Mouse (Mus musculus) embryonic facial prominence, embryonic 13.5 days (tissue): Measurements from ENCODE around the gene Hadhb. TPM values are rescaled to one million over a fixed set of nuclear protein-coding genes. Genes with fewer than 3 reads are reported as not detected.

Source experiments
- ATAC-seq: fragments of 200-750 bp; cut with Nextera tagmentation; 2 replicates; pipeline ENCODE4 v1.8.0; 2017; ENCODE audit warnings: low read depth; ENCODE audit not compliant: insufficient number of reproducible peaks, insufficient read depth, low FRiP score, low TSS enrichment
- H3K27ac ChIP-seq: fragments of 300-500 bp; sonication (generic); 2 replicates; pipeline ENCODE4 v1.5.1; 2015; ENCODE audit warnings: moderate library complexity, mild to moderate bottlenecking, inconsistent platforms
- H3K27me3 ChIP-seq: fragments of 300-500 bp; sonication (generic); 2 replicates; pipeline ENCODE4 v1.6.1; 2015; ENCODE audit warnings: mild to moderate bottlenecking, inconsistent platforms
- H3K36me3 ChIP-seq: fragments of 300-500 bp; sonication (generic); 2 replicates; pipeline ENCODE4 v1.6.1; 2015; ENCODE audit warnings: mild to moderate bottlenecking, inconsistent platforms
- H3K4me1 ChIP-seq: fragments of 300-500 bp; sonication (generic); 2 replicates; pipeline ENCODE4 v1.6.1; 2015; ENCODE audit warnings: inconsistent platforms
- H3K4me2 ChIP-seq: fragments of 300-500 bp; sonication (generic); 2 replicates; pipeline ENCODE4 v1.6.1; 2015; ENCODE audit warnings: moderate library complexity, mild to moderate bottlenecking, inconsistent platforms
- H3K4me3 ChIP-seq: fragments of 300-500 bp; sonication (generic); 2 replicates; pipeline ENCODE4 v1.5.1; 2015; ENCODE audit warnings: mild to moderate bottlenecking, inconsistent platforms
- H3K9ac ChIP-seq: fragments of 300-500 bp; sonication (generic); 2 replicates; pipeline ENCODE4 v1.6.1; 2015; ENCODE audit warnings: mild to moderate bottlenecking, inconsistent platforms
- H3K9me3 ChIP-seq: fragments of 300-500 bp; sonication (generic); 2 replicates; pipeline ENCODE4 v1.6.1; 2016; ENCODE audit warnings: inconsistent platforms
- WGBS: fragments of 180-500 bp; shearing (Covaris S2); methylation state at CpG from one replicate; pipeline ENCODE4 v1.1.7; 2015; ENCODE audit warnings: mixed read lengths; 5-methylcytosine and 5-hydroxymethylcytosine counted together
- polyA plus RNA-seq: library from polyadenylated mRNA; unstranded; fragments of >200 nt; fragmentation: Nextera tagmentation; extraction: Ambion mirVana; gene quantifications from 2 replicates; pipeline ENCODE4 v1.2.1, GENCODE M21; 2015

Gene Hadhb
- polyA plus RNA-seq = 115 and 127 TPM in 2 replicates

DNA sequence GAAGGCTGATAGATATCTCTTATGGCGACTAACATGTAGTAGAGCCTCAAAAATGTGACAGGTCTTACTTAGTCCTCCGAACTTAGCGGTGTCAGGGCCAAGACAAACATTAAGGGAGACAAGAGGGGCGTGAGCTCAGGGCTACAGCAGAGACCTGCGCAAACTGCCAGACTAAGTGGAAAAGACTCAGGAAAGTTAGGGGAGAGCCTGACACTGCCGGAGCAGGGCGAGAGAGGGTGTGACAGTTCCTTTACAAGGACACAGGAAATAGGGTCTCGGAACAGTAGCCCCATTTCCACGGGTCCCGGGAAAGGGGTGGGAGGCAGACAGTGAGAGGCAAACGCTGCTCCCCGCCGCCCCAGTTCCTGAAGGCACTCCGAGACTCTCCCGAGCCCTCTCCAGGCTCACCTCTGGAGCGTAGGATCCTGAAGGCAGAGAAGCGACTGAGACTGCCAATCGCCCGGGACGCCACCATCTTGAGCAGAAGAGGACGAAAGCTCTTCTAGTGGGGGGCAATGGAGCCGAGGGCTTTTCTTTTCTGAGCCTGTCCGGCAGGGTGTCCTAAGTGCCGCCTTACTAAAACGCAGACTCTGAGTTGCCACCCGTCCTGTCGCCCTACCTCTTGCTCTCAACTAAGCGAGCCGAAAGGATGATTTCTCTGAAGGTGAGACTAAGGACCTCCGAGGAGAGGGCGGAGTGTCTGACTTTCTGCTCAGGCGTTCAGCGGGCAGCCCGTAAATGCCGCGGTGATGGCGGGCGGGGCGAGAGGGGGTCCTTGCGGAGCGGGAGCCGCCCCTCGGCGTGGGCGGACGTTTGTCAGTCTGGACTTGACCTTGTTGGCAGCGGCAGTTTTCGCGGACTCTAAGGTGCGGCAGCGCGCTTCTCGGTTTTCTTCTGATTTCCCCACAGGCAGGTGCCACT lies at the start of gene Hadhb, which contains the start of gene Hadha:
Hadhb (plus strand) TSS at position 775 of the 921 bp plus-strand sequence.
Hadha (minus strand) TSS at position 689 of the 921 bp plus-strand sequence.
- Histone ChIP-seq H3K27me3 (no peaks in the 10 kb centered on the region), H3K27ac (peak within 1 kb of the TSS; percentile 90), H3K36me3 (no peaks in the 10 kb centered on the region), H3K4me3 (peak within 1 kb of the TSS; percentile 98), H3K4me2 (peak within 1 kb of the TSS; percentile 74), H3K9me3 (no peaks in the 10 kb centered on the region), H3K9ac (peak within 1 kb of the TSS; percentile 89), H3K4me1 (peaks cover 16% of the 10 kb centered on the region)
- ATAC-seq = peak; percentile 79
- under 1% methylated on average over 53 of the region's 53 CpGs for WGBS

DNA sequence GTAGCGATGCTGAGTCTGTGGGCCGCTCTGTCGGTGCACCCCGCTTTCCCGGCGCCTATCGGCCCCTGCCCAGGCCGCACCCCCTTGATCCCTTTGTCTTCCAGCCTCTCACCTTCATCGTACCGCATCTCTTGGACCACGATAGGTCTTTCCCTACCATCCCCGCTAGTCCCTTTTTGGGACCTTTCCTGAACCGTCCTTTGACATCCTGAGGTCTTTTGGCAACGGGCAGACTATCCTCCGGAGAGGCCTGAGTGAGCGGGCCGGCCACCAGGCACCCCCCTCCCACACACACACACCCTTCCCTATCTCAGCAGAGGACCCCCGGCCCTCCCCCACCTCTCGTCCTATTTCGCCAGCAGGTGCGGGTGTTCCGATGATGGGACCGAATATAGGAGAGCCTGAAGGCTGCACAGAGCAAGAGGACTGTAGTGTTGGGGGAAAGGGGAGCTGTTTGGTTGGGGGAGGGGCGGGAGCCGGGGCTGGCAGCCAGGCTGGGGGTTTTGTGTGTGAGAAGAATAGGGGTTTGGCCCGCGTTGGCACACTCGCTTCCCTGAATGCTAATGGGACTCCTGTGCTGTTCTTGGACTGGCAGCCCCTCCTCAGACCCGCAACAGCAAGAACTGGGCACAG lies 49.3 kb upstream of the Hadhb start, which contains the start of gene 3110082J24Rik:
3110082J24Rik (minus strand) TSS at position 419 of the 633 bp plus-strand sequence.
- peaks cover 82% of the 10 kb centered on the region for H3K27me3 ChIP-seq
- H3K4me3 ChIP-seq = peak within 1 kb of the TSS; percentile 52
- no peak within 1 kb of the TSS for H3K27ac ChIP-seq
- no peaks in the 10 kb centered on the region; the same call in 1 of the 2 replicates for H3K9me3 ChIP-seq
- peak within 1 kb of the TSS; percentile 65 for H3K9ac ChIP-seq
- under 1% methylated on average over 29 of the region's 29 CpGs for WGBS
- no peaks in the 10 kb centered on the region for H3K36me3 ChIP-seq
- ATAC-seq = no peak
- peak within 1 kb of the TSS; percentile 93 for H3K4me2 ChIP-seq
- H3K4me1 ChIP-seq = peaks cover 37% of the 10 kb centered on the region

DNA sequence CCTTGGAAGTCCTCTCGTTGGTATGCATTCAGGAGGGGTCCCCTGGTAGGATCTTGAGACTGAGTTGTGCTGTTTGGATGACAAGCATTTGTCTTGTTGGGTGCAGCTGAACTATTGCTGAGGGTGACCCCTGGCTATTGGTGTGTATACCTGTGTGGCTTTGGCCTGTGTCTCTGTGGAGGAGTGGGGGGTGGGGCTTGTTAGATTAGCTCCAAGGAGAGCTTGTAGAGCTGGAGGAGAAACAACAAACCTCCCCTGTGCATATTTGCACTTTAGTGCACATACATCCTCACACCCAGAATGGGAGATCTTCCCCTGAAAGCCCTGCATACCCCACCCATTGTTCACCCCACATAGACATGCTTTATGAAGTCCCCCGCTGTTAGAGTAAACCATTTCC lies 48.3 kb upstream of the Hadhb start:
- Histone ChIP-seq H3K4me1 (peaks cover 45% of the 10 kb centered on the region), H3K9ac (no peak overlapping the region), H3K4me2 (no peak overlapping the region), H3K27ac (no peak overlapping the region), H3K27me3 (peaks cover 92% of the 10 kb centered on the region), H3K9me3 (no peaks in the 10 kb centered on the region; the same call in 1 of the 2 replicates), H3K36me3 (no peaks in the 10 kb centered on the region), H3K4me3 (no peak overlapping the region)
- WGBS = 15% methylated on average over 2 of the region's 2 CpGs
- no peak for ATAC-seq

DNA sequence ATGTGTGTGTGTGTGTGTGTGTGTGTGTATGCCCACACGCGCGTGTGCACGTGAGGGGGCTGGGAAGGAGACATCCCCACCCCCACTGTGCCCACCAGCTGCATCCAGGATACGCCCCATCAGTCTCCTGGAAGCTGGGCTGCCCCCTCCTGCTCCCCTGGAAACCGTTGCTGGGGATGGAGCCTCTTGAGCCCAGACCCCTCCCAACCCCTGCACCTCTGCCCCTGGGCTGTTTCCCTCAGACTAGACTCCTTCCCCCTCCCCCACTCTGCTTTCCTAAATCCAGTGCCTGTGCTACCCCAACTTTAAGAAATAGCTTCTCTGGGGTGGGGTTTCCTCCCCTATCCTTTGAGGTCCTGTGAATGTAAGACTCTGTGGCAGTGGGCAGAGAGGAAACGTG lies 47.9 kb upstream of the Hadhb start:
- H3K4me1 ChIP-seq = peaks cover 45% of the 10 kb centered on the region
- peaks cover 96% of the 10 kb centered on the region for H3K27me3 ChIP-seq
- no peak for ATAC-seq
- H3K9me3 ChIP-seq = no peaks in the 10 kb centered on the region; the same call in 1 of the 2 replicates
- H3K9ac ChIP-seq = 0 out of 2 replicates have a peak overlapping the region, but pooled peaks have one; percentile 11
- WGBS = 1% methylated on average over 7 of the region's 7 CpGs
- H3K4me2 ChIP-seq = no peak overlapping the region
- H3K36me3 ChIP-seq = no peaks in the 10 kb centered on the region
- H3K4me3 ChIP-seq = no peak overlapping the region
- no peak overlapping the region for H3K27ac ChIP-seq

DNA sequence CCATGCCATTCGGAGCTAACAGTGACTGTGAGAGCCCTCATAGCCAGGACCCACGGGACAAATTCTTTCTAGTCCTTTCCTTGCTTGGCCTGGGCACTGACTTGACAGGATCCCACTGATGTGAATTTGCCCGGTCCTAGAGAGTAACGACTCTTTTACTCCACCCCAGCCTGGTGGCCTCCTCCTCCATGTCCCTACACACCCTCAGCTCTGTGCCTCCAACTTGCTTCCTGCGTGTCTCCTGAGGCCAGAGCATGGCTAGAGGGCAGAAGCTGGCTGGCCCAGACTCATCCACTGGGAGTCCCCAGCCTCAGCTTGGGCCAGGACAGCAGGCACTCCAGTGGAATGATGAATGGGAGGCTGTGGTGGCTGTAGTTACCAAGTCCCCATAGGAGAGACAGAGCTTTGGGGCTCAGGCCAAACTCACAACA lies 47.4 kb upstream of the Hadhb start:
- H3K4me3 ChIP-seq = no peak overlapping the region
- 6% methylated on average over 5 of the region's 5 CpGs for WGBS
- H3K9me3 ChIP-seq = no peaks in the 10 kb centered on the region
- no peak overlapping the region for H3K27ac ChIP-seq
- no peak for ATAC-seq
- H3K36me3 ChIP-seq = no peaks in the 10 kb centered on the region
- H3K4me2 ChIP-seq = no peak overlapping the region
- H3K9ac ChIP-seq = 0 out of 2 replicates have a peak overlapping the region, but pooled peaks have one; percentile 40
- peaks cover 96% of the 10 kb centered on the region for H3K27me3 ChIP-seq
- H3K4me1 ChIP-seq = peaks cover 45% of the 10 kb centered on the region

DNA sequence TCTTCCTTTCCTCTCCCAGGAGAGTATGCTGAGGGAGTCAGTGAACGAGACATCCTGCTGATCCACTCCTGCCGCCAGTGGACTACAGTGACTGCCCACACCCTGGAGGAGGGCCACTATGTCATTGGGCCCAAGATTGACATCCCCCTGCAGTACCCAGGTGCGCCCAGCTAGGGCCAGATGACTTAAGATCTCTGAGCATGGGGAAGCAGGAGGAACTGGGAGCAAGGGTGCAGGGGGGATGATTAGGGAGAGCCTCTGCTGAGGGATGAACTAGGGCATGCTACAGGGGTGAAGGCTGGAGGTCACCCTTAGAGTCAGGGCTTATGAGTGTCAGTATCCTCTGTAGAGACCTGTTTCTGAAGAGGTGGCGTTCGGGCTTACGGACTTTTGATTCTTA lies 46.8 kb upstream of the Hadhb start:
- peaks cover 45% of the 10 kb centered on the region for H3K4me1 ChIP-seq
- WGBS = 63% methylated on average over 6 of the region's 6 CpGs
- H3K9me3 ChIP-seq = no peaks in the 10 kb centered on the region
- ATAC-seq = no peak
- no peaks in the 10 kb centered on the region for H3K36me3 ChIP-seq
- H3K27me3 ChIP-seq = peaks cover 96% of the 10 kb centered on the region
- no peak overlapping the region for H3K4me2 ChIP-seq
- no peak overlapping the region for H3K4me3 ChIP-seq
- no peak overlapping the region for H3K9ac ChIP-seq
- H3K27ac ChIP-seq = no peak overlapping the region

DNA sequence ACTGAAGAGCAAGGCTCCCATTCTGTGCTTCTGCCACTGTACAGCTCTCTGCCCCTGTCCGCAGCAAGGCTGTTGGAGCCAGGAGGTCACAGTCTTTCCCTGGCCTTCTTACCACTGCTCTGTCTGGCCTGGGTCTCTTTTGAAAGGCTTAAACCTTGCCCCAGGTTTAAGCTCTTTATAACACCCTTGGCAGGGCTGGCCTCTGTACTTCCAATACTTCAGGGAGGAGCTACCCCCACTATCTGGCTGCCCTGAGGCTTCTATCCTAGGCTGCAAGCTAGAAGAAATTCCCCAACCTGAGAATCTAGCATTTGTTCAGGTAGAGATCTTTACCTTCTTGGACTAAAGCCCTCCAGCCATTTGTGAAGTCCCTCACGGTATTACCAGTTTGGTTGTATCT lies 45.1 kb upstream of the Hadhb start:
- H3K9ac ChIP-seq = no peak overlapping the region
- H3K9me3 ChIP-seq = no peaks in the 10 kb centered on the region
- no peaks in the 10 kb centered on the region for H3K36me3 ChIP-seq
- H3K27me3 ChIP-seq = peaks cover 96% of the 10 kb centered on the region
- H3K4me2 ChIP-seq = no peak overlapping the region
- H3K4me1 ChIP-seq = peaks cover 53% of the 10 kb centered on the region
- H3K4me3 ChIP-seq = no peak overlapping the region
- H3K27ac ChIP-seq = no peak overlapping the region
- WGBS = 38% methylated on average over 2 of the region's 2 CpGs
- no peak for ATAC-seq

DNA sequence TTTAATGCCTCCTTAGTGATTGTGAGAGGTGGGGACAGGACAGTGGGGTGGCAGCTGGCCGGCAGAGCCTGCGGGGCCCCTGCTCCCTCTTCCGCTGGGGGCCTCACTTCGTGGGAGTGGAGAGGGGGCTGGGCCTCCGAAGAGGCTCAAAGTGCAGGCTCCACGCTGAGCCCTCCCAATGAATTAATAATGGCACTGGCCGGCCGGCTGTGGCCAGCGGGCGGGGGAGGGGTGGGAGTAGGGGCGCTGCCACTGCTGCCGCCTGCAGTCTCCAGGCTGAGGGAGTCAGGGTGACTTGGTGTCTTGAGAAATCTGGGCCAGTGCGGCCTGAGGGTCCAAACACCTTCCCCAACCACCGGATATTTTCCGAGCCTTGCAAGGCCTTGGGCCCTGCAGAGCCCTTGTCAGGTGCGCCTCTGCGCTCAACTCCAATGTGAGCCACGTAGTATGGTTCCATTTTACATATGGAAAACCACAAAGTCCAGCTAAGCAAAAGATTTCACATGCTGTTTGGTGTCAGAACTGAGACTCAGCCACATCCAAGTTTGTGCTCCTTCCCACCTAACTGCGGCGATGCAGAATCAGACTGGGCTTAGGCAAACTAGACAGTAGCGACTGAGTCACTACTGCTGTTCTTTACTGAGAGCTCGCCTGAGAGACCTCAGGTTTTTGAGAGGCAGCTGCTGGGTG lies 44.5 kb upstream of the Hadhb start:
- Histone ChIP-seq H3K9ac (peak overlapping the region; percentile 47; the same call in 1 of the 2 replicates), H3K36me3 (no peaks in the 10 kb centered on the region), H3K27ac (no peak overlapping the region), H3K4me2 (peak overlapping the region; percentile 52), H3K27me3 (peaks cover 96% of the 10 kb centered on the region), H3K9me3 (no peaks in the 10 kb centered on the region), H3K4me3 (peak overlapping the region; percentile 23), H3K4me1 (peaks cover 48% of the 10 kb centered on the region)
- no peak for ATAC-seq
- WGBS = 8% methylated on average over 22 of the region's 22 CpGs

DNA sequence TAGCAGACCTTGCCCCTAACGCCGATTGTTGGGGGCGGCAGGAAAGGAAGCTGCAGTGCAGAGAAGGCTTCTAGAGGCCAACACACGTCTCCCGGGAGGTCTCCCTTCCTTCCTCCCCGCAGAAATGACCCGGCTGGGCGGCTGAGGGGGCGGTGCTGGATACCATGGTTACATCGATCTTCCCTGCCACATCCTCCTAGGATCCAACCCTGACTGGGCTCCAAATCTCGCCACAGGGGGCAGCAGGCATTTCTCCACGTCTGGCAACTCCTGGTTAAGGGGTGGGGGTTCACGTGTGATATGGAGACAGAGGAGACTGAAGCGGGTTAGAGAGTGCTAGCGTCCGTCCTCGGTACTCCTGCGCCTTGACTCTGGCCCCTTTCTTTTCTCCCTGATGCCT lies 43.9 kb upstream of the Hadhb start:
- no peaks in the 10 kb centered on the region for H3K36me3 ChIP-seq
- H3K4me2 ChIP-seq = peak overlapping the region; percentile 52
- WGBS = 1% methylated on average over 18 of the region's 18 CpGs
- H3K4me1 ChIP-seq = peaks cover 42% of the 10 kb centered on the region
- H3K9me3 ChIP-seq = no peaks in the 10 kb centered on the region
- no peak for ATAC-seq
- H3K4me3 ChIP-seq = peak overlapping the region; percentile 23
- peak overlapping the region; percentile 47; the same call in 1 of the 2 replicates for H3K9ac ChIP-seq
- no peak overlapping the region for H3K27ac ChIP-seq
- H3K27me3 ChIP-seq = peaks cover 96% of the 10 kb centered on the region

DNA sequence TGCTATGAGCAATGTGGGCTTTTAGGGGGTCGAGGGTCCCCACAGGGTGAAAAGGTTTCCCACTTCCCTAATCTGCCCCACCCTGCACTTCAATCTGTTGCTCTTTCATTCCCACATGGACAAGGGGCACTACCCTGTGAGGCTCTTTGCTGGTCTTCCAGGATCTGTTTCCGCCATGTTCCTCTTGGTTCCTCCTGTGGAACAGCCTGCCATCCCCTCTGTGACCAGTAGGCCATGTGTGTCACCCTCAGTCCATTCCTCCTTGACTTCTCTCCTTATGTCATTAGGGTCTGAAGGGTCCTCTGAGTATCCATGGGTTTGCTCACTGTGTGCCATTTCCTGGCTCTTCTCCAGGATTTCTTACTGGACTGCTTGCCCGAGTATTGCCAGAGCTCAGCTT lies 43.3 kb upstream of the Hadhb start:
- Histone ChIP-seq H3K9me3 (no peaks in the 10 kb centered on the region), H3K36me3 (peaks cover 3% of the 10 kb centered on the region), H3K4me3 (no peak overlapping the region), H3K4me1 (peaks cover 36% of the 10 kb centered on the region), H3K4me2 (no peak overlapping the region; the same call in 1 of the 2 replicates), H3K27me3 (peaks cover 96% of the 10 kb centered on the region), H3K27ac (no peak overlapping the region), H3K9ac (no peak overlapping the region)
- 69% methylated on average over 3 of the region's 3 CpGs for WGBS
- ATAC-seq = no peak

DNA sequence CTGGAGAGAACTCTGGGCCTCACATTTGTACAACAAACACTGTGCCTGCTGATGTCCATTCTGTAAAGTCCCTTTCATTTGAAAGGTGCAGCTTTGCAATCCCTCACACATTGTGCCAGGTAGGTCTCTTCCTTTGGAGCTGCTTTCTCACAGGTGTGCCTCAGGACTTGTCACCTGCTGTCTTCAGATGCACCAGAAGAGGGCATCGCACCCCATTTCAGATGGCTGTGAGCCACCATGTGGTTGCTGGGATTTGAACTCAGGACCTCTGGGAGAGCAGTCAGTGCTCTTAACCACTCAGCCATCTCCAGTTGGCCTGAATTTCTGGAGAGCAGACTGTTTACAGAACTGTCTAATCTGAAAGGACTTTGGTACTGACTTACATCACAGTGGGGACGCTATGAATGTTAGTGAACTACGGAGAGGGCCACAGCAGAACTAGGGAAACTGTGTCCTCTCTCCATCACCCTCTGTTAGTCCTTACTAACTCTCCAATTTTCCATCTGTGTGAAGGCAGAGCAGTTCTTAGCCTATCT lies 42.4 kb upstream of the Hadhb start:
- peaks cover 89% of the 10 kb centered on the region for H3K27me3 ChIP-seq
- H3K9ac ChIP-seq = no peak overlapping the region
- no peak overlapping the region for H3K27ac ChIP-seq
- H3K9me3 ChIP-seq = no peaks in the 10 kb centered on the region
- no peak overlapping the region for H3K4me2 ChIP-seq
- ATAC-seq = no peak
- no peak overlapping the region for H3K4me3 ChIP-seq
- peaks cover 12% of the 10 kb centered on the region for H3K36me3 ChIP-seq
- peaks cover 28% of the 10 kb centered on the region for H3K4me1 ChIP-seq
- WGBS = 81% methylated on average over 3 of the region's 3 CpGs
